Mouse (Mus musculus): ENCODE results near the gene Olfr1215. TPM values are rescaled to one million over a fixed set of nuclear protein-coding genes. Genes with fewer than 3 reads are reported as not detected.
"Not testable (repeated sequence)": the region's sequence is repeated elsewhere in the genome, so short reads cannot be mapped to it uniquely, and the experiment has no call there.

Olfr1215 gene
- not detected for total RNA-seq (2022)

GRCm38 (mm10) chr2:89006873-89007272, at the start of gene Olfr1215:
TSS of gene Olfr1215 (minus strand) at chr2:89006973.
- no peak for DNase-seq (ENCODE audit: low spot score in 2 of 2)

- DNase-seq (ENCODE audit: low spot score in 2 of 2): no peak
Measured at GRCm38 (mm10) chr2:89031965-89032364, 25.2 kb upstream of the Olfr1215 start, which contains the start of gene Olfr1217. TSS of gene Olfr1217 (minus strand) at chr2:89032065.

- DNase-seq (ENCODE audit: low spot score in 2 of 2): not testable (repeated sequence)
Measured at GRCm38 (mm10) chr2:89021436-89021835, 14.7 kb upstream of the Olfr1215 start.

GRCm38 (mm10) chr2:89018240-89018639, 11.5 kb upstream of the Olfr1215 start, which contains the start of gene Olfr1216:
TSS of gene Olfr1216 (minus strand) at chr2:89018340.
- no peak for DNase-seq (ENCODE audit: low spot score in 2 of 2)

- DNase-seq (ENCODE audit: low spot score in 2 of 2): no peak
Measured at GRCm38 (mm10) chr2:88992553-88992952, 14.2 kb downstream of the Olfr1215 start, which contains the start of gene Olfr1214. TSS of gene Olfr1214 (minus strand) at chr2:88992653.

- no peak for DNase-seq (ENCODE audit: low spot score in 2 of 2)
Measured at GRCm38 (mm10) chr2:88980181-88980580, 26.6 kb downstream of the Olfr1215 start, which contains the start of gene Gm13762. TSS of gene Gm13762 (minus strand) at chr2:88980281.

- no peak for DNase-seq (ENCODE audit: low spot score in 2 of 2)
Measured at GRCm38 (mm10) chr2:88953669-88954068, 53.1 kb downstream of the Olfr1215 start, which contains the start of gene Olfr1212. TSS of gene Olfr1212 (plus strand) at chr2:88953969.

Other genes starting within 250 kb of the Olfr1215 start
- not detected for gene Olfr1199, start 246.5 kb downstream of the Olfr1215 start, total RNA-seq (2022)
- not detected for gene Olfr1200, start 236.5 kb downstream of the Olfr1215 start, total RNA-seq (2022)
- not detected for gene Olfr1201, start 213.9 kb downstream of the Olfr1215 start, total RNA-seq (2022)
- not detected for gene Olfr1202, start 192.5 kb downstream of the Olfr1215 start, total RNA-seq (2022)
- gene Olfr1205, start 177.2 kb downstream of the Olfr1215 start, total RNA-seq (2022): not detected
- not detected for gene Olfr1204, start 157.7 kb downstream of the Olfr1215 start, total RNA-seq (2022)
- gene Olfr1206, start 143.7 kb downstream of the Olfr1215 start, total RNA-seq (2022): not detected
- not detected for gene Olfr1208, start 104.7 kb downstream of the Olfr1215 start, total RNA-seq (2022)
- gene Olfr1209, start 91.8 kb downstream of the Olfr1215 start, total RNA-seq (2022): not detected
- gene Olfr1211, start 68.9 kb downstream of the Olfr1215 start, total RNA-seq (2022): not detected
- gene Olfr1212, start 53.0 kb downstream of the Olfr1215 start, total RNA-seq (2022): not detected
- gene Gm13762, start 26.7 kb downstream of the Olfr1215 start, total RNA-seq (2022): not detected
- not detected for gene Olfr1214, start 14.3 kb downstream of the Olfr1215 start, total RNA-seq (2022)
- not detected for gene Olfr1216, start 11.4 kb upstream of the Olfr1215 start, total RNA-seq (2022)
- gene Olfr1217, start 25.1 kb upstream of the Olfr1215 start, total RNA-seq (2022): not detected
- not detected for gene Olfr1218, start 54.2 kb upstream of the Olfr1215 start, total RNA-seq (2022)
- gene Olfr1219, start 76.5 kb upstream of the Olfr1215 start, total RNA-seq (2022): not detected
- gene Olfr1220, start 99.9 kb upstream of the Olfr1215 start, total RNA-seq (2022): not detected
- gene Olfr1221, start 110.3 kb upstream of the Olfr1215 start, total RNA-seq (2022): not detected
- gene Olfr1222, start 126.1 kb upstream of the Olfr1215 start, total RNA-seq (2022): not detected
- not detected for gene Olfr1223, start 144.6 kb upstream of the Olfr1215 start, total RNA-seq (2022)
- not detected for gene Olfr1224-ps1, start 157.1 kb upstream of the Olfr1215 start, total RNA-seq (2022)
- gene Olfr1225, start 167.7 kb upstream of the Olfr1215 start, total RNA-seq (2022): not detected
- not detected for gene Olfr1226, start 193.1 kb upstream of the Olfr1215 start, total RNA-seq (2022)
- gene Olfr1228, start 247.1 kb upstream of the Olfr1215 start, total RNA-seq (2022): not detected

Data from gastrocnemius, adult 8-10 months (tissue).